19 mouse cellular contexts compared by ENCODE assay signal in genomic region chr8:52444366-52444765, GRCm38 (mm10).
DNase-seq lines count a peak whose midpoint lies in the region; ATAC-seq lines count a peak whose summit lies in the region.
"Had no signal": no experiment of that assay in that cellular context is flagged by ENCODE, and none has a peak within 500 bp of the region (broad histone marks: within the 10 kb centered on the region; RNA-seq: fewer than 3 reads in every experiment).

No protein-coding gene starts in this region.

- peak; percentile 85 for ATAC-seq in frontal cortex, adult (ENCODE audit: low TSS enrichment)
- ATAC-seq: forebrain, embryonic 14.5 days had no signal

- no peak for DNase-seq in frontal cortex, adult 2 months (ENCODE audit: extremely low spot score in 1 of 2, low spot score in 1 of 2)
- peak; percentile 4 to 11 for DNase-seq in layer of hippocampus, postnatal 14 days (ENCODE audit: low spot score in 2 of 2)
- no peak for DNase-seq in layer of hippocampus, postnatal 36 days
- peak; percentile 3 for DNase-seq in brain, adult 2 months (ENCODE audit: low read depth, low spot score)
- DNase-seq in brain, embryonic 18.5 days (ENCODE audit: low read depth, low spot score): peak; percentile 4
- DNase-seq in urinary bladder, postnatal 10 days (ENCODE audit: low spot score): no peak
- DNase-seq in neural tube, embryonic 10.5 days (ENCODE audit: extremely low spot score, low spot score): no peak
- DNase-seq: adrenal gland, adult 2 months; adrenal gland, postnatal 10 days; adrenal gland, postnatal 25 days; cerebellum, adult 11 months; cerebellum, adult 18-20 months; cerebellum, adult 8-10 months; cerebellum, adult 9-11 months; cerebellum, postnatal 14 days; cerebellum, postnatal 36 days; embryo, embryonic 11 days had no signal

Comparison
In these comparisons a context has a peak if more than half of its experiments do, and no peak if none do; other contexts are left out.
1. DNase-seq: peak in layer of hippocampus, postnatal 14 days (2 of 2), brain, adult 2 months (single experiment) and brain, embryonic 18.5 days (single experiment); none in frontal cortex, adult 2 months (0 of 2), layer of hippocampus, postnatal 36 days (0 of 2), urinary bladder, postnatal 10 days (single experiment) and neural tube, embryonic 10.5 days (single experiment).